Mouse (Mus musculus) heart, embryonic 14.5 days (tissue): ENCODE data around the gene Mab21l1. TPM values are rescaled to one million over a fixed set of nuclear protein-coding genes. Genes with fewer than 3 reads are reported as not detected.

Experiments
- ATAC-seq: fragments of 200-750 bp; cut with Nextera tagmentation; 2 replicates; pipeline ENCODE4 v1.8.0; 2017; ENCODE audit warnings: low read depth, moderate TSS enrichment; ENCODE audit not compliant: insufficient number of reproducible peaks, insufficient read depth, low FRiP score
- H3K27ac ChIP-seq, 2 experiments: fragments of 200-500 bp in 1 of 2; fragments of 300-500 bp in 1 of 2; sonication (generic) in 1 of 2; replicated peaks in 1 of 2; 2 replicates each; pipeline ENCODE4 v1.5.1; 2012 to 2014; ENCODE audit warnings: low read depth in 2 of 2, low read length in 2 of 2, control low read depth in 1 of 2, mild to moderate bottlenecking in 1 of 2, mixed read lengths in 1 of 2; ENCODE audit not compliant: control insufficient read depth in 1 of 2, insufficient read depth in 1 of 2
- H3K27me3 ChIP-seq: fragments of 300-500 bp; sonication (generic); 2 replicates; pipeline ENCODE4 v1.6.1; 2014; ENCODE audit warnings: mild to moderate bottlenecking, low read length, control low read depth; ENCODE audit not compliant: control insufficient read depth, insufficient read depth
- H3K36me3 ChIP-seq: fragments of 300-500 bp; sonication (generic); 2 replicates; pipeline ENCODE4 v1.6.1; 2014; ENCODE audit warnings: mild to moderate bottlenecking, control low read depth, low read length, mixed read lengths; ENCODE audit not compliant: control insufficient read depth, insufficient read depth
- H3K4me1 ChIP-seq, 2 experiments: fragments of 200-500 bp in 1 of 2; fragments of 300-500 bp in 1 of 2; sonication (generic) in 1 of 2; 2 replicates each; pipeline ENCODE4 v1.6.1; 2012 to 2014; ENCODE audit warnings: low read length in 2 of 2, control low read depth in 1 of 2, mixed read lengths in 1 of 2; ENCODE audit not compliant: control insufficient read depth in 2 of 2, insufficient read depth in 2 of 2
- H3K4me2 ChIP-seq: fragments of 300-500 bp; sonication (generic); 2 replicates; pipeline ENCODE4 v1.6.1; 2014; ENCODE audit warnings: mild to moderate bottlenecking, low read length
- H3K4me3 ChIP-seq, 2 experiments: fragments of 200-500 bp in 1 of 2; fragments of 300-500 bp in 1 of 2; sonication (generic) in 1 of 2; 2 replicates each; pipeline ENCODE4 v1.5.1; 2012 to 2014; ENCODE audit warnings: low read length in 2 of 2, mild to moderate bottlenecking in 2 of 2, control low read depth in 1 of 2, low read depth in 1 of 2, moderate library complexity in 1 of 2; ENCODE audit not compliant: control insufficient read depth in 1 of 2, insufficient read depth in 1 of 2
- H3K9ac ChIP-seq: fragments of 300-500 bp; sonication (generic); 2 replicates; pipeline ENCODE4 v1.6.1; 2014; ENCODE audit warnings: mild to moderate bottlenecking, low read length
- H3K9me3 ChIP-seq: fragments of 300-500 bp; sonication (generic); 2 replicates; pipeline ENCODE4 v1.6.1; 2016; ENCODE audit warnings: low read length, control low read depth; ENCODE audit not compliant: control insufficient read depth
- WGBS: fragments of 180-500 bp; shearing (Covaris S2); extraction: QIAGEN DNeasy Blood & Tissue Kit; methylation state at CpG from one replicate; pipeline ENCODE4 v1.1.7; 2014; 5-methylcytosine and 5-hydroxymethylcytosine counted together
- polyA plus RNA-seq: library from polyadenylated mRNA; unstranded; fragments of >200 nt; fragmentation: Nextera tagmentation; extraction: Ambion mirVana; gene quantifications from 2 replicates; pipeline ENCODE4 v1.2.1, GENCODE M21; 2014

Mab21l1 gene
- polyA plus RNA-seq, 1 experiment from 2014 or later, result 1.2 TPM

- no peaks in the 10 kb centered on the region for H3K36me3 ChIP-seq
- no peak for ATAC-seq
- WGBS, result 69% methylated on average over 8 of the region's 8 CpGs
- no peak overlapping the region for H3K4me3 ChIP-seq
- H3K4me2 ChIP-seq, result no peak overlapping the region
- no peak overlapping the region for H3K27ac ChIP-seq
- no peak overlapping the region for H3K9ac ChIP-seq
- H3K27me3 ChIP-seq, result peaks cover 44% of the 10 kb centered on the region
- peaks cover 17 to 24% of the 10 kb centered on the region in 2 experiments; a peak in 3 of 4 replicates for H3K4me1 ChIP-seq
- H3K9me3 ChIP-seq, result no peaks in the 10 kb centered on the region
These were observed 3.3 kb upstream of the Mab21l1 start for GRCm38 (mm10) chr3:55778764-55779730.

GRCm38 (mm10) chr3:55780120-55781070 lies 1.9 kb upstream of the Mab21l1 start:
- Histone ChIP-seq H3K36me3 (no peaks in the 10 kb centered on the region), H3K27ac (no peak overlapping the region), H3K9ac (0 out of 2 replicates have a peak overlapping the region, but pooled peaks have one; percentile 18), H3K27me3 (peaks cover 47% of the 10 kb centered on the region), H3K4me1 (peaks cover 19 to 24% of the 10 kb centered on the region in 2 experiments; a peak in 3 of 4 replicates), H3K4me3 (peak overlapping the region; percentile 24 to 37), H3K4me2 (peak overlapping the region; percentile 65), H3K9me3 (no peaks in the 10 kb centered on the region)
- no peak for ATAC-seq
- 6% methylated on average over 53 of the region's 53 CpGs for WGBS

GRCm38 (mm10) chr3:55781429-55782055 lies 768 bp upstream of the Mab21l1 start:
- Histone ChIP-seq H3K4me1 (peaks cover 19 to 24% of the 10 kb centered on the region in 2 experiments; a peak in 3 of 4 replicates), H3K9me3 (no peaks in the 10 kb centered on the region), H3K4me2 (no peak overlapping the region), H3K4me3 (no peak overlapping the region), H3K36me3 (no peaks in the 10 kb centered on the region), H3K27ac (no peak overlapping the region), H3K27me3 (peaks cover 58% of the 10 kb centered on the region), H3K9ac (no peak overlapping the region)
- 38% methylated on average over 5 of the region's 5 CpGs for WGBS
- ATAC-seq, result no peak

GRCm38 (mm10) chr3:55782771-55783170 lies 461 bp downstream of the Mab21l1 start:
- Histone ChIP-seq H3K27ac (no peak overlapping the region), H3K4me3 (peak overlapping the region; percentile 33 to 36), H3K9me3 (no peaks in the 10 kb centered on the region), H3K4me2 (peak overlapping the region; percentile 65), H3K9ac (peak overlapping the region; percentile 31), H3K36me3 (no peaks in the 10 kb centered on the region), H3K4me1 (peaks cover 19 to 24% of the 10 kb centered on the region in 2 experiments; a peak in 3 of 4 replicates), H3K27me3 (peaks cover 64% of the 10 kb centered on the region)
- WGBS, result 5% methylated on average over 22 of the region's 22 CpGs
- no peak for ATAC-seq

GRCm38 (mm10) chr3:55783171-55784081 lies 1.1 kb downstream of the Mab21l1 start:
- Histone ChIP-seq H3K4me1 (peaks cover 19 to 24% of the 10 kb centered on the region in 2 experiments; a peak in 3 of 4 replicates), H3K27me3 (peaks cover 64% of the 10 kb centered on the region), H3K9me3 (no peaks in the 10 kb centered on the region), H3K36me3 (no peaks in the 10 kb centered on the region), H3K27ac (no peak overlapping the region), H3K4me3 (peak overlapping the region; percentile 33 to 36), H3K4me2 (peak overlapping the region; percentile 65), H3K9ac (no peak overlapping the region; the same call in 1 of the 2 replicates)
- ATAC-seq, result no peak
- 13% methylated on average over 45 of the region's 45 CpGs for WGBS

GRCm38 (mm10) chr3:55784101-55784500 lies 1.8 kb downstream of the Mab21l1 start:
- WGBS, result 27% methylated on average over 7 of the region's 7 CpGs
- Histone ChIP-seq H3K36me3 (no peaks in the 10 kb centered on the region), H3K4me1 (peaks cover 19 to 24% of the 10 kb centered on the region in 2 experiments; a peak in 3 of 4 replicates), H3K4me2 (peak overlapping the region; percentile 65), H3K27ac (no peak overlapping the region), H3K27me3 (peaks cover 64% of the 10 kb centered on the region), H3K4me3 (peak overlapping the region; percentile 33 to 36; a peak in 3 of 4 replicates), H3K9ac (no peak overlapping the region), H3K9me3 (no peaks in the 10 kb centered on the region)
- ATAC-seq, result no peak
